17 mouse cellular contexts compared by ENCODE assay signal in the genomic region with DNA sequence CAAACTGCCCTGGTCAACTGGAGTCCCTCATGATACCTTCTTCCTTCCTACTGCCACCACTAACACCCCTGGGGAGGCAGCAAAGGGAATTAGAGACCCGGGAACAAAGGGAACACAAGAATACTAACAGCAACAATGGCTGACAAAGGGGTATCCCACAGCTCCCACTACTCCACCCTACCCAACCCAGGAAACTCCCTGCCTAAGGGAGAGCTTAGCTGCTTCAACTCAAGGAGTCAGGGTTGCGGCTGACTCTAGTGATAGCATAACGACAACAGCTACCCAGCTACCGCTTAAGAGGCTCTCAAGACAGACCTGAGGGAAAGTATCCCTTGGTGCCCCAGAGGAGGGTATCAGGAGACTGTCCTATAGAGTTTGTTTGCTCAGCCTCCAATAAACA. TPM values are rescaled to one million over a fixed set of nuclear protein-coding genes. Genes with fewer than 3 reads are reported as not detected.
DNase-seq lines count a peak whose midpoint lies in the region; ATAC-seq and TF ChIP-seq lines count a peak whose summit lies in the region.
"Had no signal": no experiment of that assay in that cellular context is flagged by ENCODE, and none has a peak within 500 bp of the region (broad histone marks: within the 10 kb centered on the region; RNA-seq: fewer than 3 reads in every experiment).

No protein-coding gene starts in this region.

- H3K27me3 ChIP-seq in heart, embryonic 13.5 days (replicated peaks): peaks cover 18% of the 10 kb centered on the region
- no peaks in the 10 kb centered on the region for H3K27me3 ChIP-seq in limb, embryonic 10.5 days (ENCODE audit: low read depth, poor library complexity, severe bottlenecking)
- H3K27me3 ChIP-seq in liver, postnatal 0 days (ENCODE audit: insufficient read depth, low read length): no peaks in the 10 kb centered on the region
- H3K27me3 ChIP-seq: CH12.LX; kidney, embryonic 15.5 days; midbrain, embryonic 13.5 days had no signal

- no peaks in the 10 kb centered on the region for H3K36me3 ChIP-seq in heart, embryonic 13.5 days
- H3K36me3 ChIP-seq in limb, embryonic 10.5 days: no peaks in the 10 kb centered on the region
- no peaks in the 10 kb centered on the region for H3K36me3 ChIP-seq in liver, postnatal 0 days (replicated peaks; ENCODE audit: insufficient read depth, low read length)
- H3K36me3 ChIP-seq: heart, embryonic 12.5 days; kidney, embryonic 15.5 days; midbrain, embryonic 13.5 days had no signal

- WGBS in heart, embryonic 13.5 days: 43% methylated on average over 4 of the region's 4 CpGs
- 65% methylated on average over 4 of the region's 4 CpGs for WGBS in limb, embryonic 10.5 days
- WGBS in liver, postnatal 0 days (ENCODE audit: insufficient replicate concordance): 52% methylated on average over 4 of the region's 4 CpGs

- DNase-seq in heart, postnatal 25 days (ENCODE audit: low spot score): no peak
- peak; percentile 25 for DNase-seq in c-Kit-negative CD71-positive TER-119-positive erythroid progenitor cells, embryonic 14.5 days (ENCODE audit: low read depth, low spot score)
- DNase-seq in limb, embryonic 10.5 days (ENCODE audit: low spot score): no peak
- no peak for DNase-seq in liver, postnatal 0 days
- DNase-seq in thymus, postnatal 0 days (ENCODE audit: low spot score): no peak
- no peak for DNase-seq in right cerebral cortex, postnatal 36 days (ENCODE audit: low spot score in 2 of 2)
- no peak for DNase-seq in kidney, postnatal 14 days
- DNase-seq: adrenal gland, adult 8-10 months; cerebellum, adult 9-10 months; gastrocnemius, postnatal 36 days; lung, adult 18-20 months; thymus, adult 18-20 months had no signal

- H3K9ac ChIP-seq in heart, embryonic 13.5 days: 0 out of 2 replicates have a peak overlapping the region, but pooled peaks have one; percentile 30
- H3K9ac ChIP-seq in liver, postnatal 0 days (replicated peaks): 0 out of 2 replicates have a peak overlapping the region, but pooled peaks have one; percentile 22
- H3K9ac ChIP-seq: heart, embryonic 12.5 days; kidney, embryonic 15.5 days; midbrain, embryonic 13.5 days had no signal

- H3K27ac ChIP-seq in heart, embryonic 13.5 days (replicated peaks): no peak overlapping the region
- peak overlapping the region; percentile 42; the same call in 1 of the 2 replicates for H3K27ac ChIP-seq in limb, embryonic 10.5 days
- H3K27ac ChIP-seq in liver, postnatal 0 days (ENCODE audit: low read depth): peak overlapping the region; percentile 85
- H3K27ac ChIP-seq: kidney, embryonic 15.5 days; midbrain, embryonic 13.5 days had no signal

- intact Hi-C loops in heart, postnatal 25 days (cut with DNase I): no loop called here

- peak; percentile 31; the same call in 1 of the 2 replicates for ATAC-seq in heart, embryonic 13.5 days (ENCODE audit: extremely low read depth, insufficient number of reproducible peaks, low FRiP score, low TSS enrichment)
- no peak for ATAC-seq in liver, postnatal 0 days
- ATAC-seq: midbrain, embryonic 13.5 days had no signal

- no peak for TF ChIP-seq CTCF in liver, postnatal 0 days (IDR thresholded peaks at IDR 0.05; ENCODE audit: low read depth)

- H3K4me1 ChIP-seq in heart, embryonic 13.5 days: peaks cover 21% of the 10 kb centered on the region
- H3K4me1 ChIP-seq in limb, embryonic 10.5 days: peaks cover 14% of the 10 kb centered on the region
- H3K4me1 ChIP-seq in liver, postnatal 0 days (ENCODE audit: insufficient read depth): peaks cover 30% of the 10 kb centered on the region

- no peak overlapping the region for H3K4me3 ChIP-seq in heart, embryonic 13.5 days
- no peak overlapping the region for H3K4me3 ChIP-seq in limb, embryonic 10.5 days
- no peak overlapping the region for H3K4me3 ChIP-seq in liver, postnatal 0 days (ENCODE audit: low read depth, low read length)
- H3K4me3 ChIP-seq: heart, embryonic 12.5 days; kidney, embryonic 15.5 days; midbrain, embryonic 13.5 days had no signal

- no peak overlapping the region for H3K4me2 ChIP-seq in heart, embryonic 13.5 days
- H3K4me2 ChIP-seq in liver, postnatal 0 days (ENCODE audit: low read depth, low read length): peak overlapping the region; percentile 42
- H3K4me2 ChIP-seq: kidney, embryonic 15.5 days; midbrain, embryonic 13.5 days had no signal

- H3K9me3 ChIP-seq in heart, embryonic 13.5 days: no peaks in the 10 kb centered on the region; the same call in 1 of the 2 replicates
- H3K9me3 ChIP-seq in limb, embryonic 10.5 days (replicated peaks): no peaks in the 10 kb centered on the region
- H3K9me3 ChIP-seq in liver, postnatal 0 days (ENCODE audit: low read length): no peaks in the 10 kb centered on the region
- H3K9me3 ChIP-seq: kidney, embryonic 15.5 days; midbrain, embryonic 13.5 days had no signal

- TF ChIP-seq EP300 in liver, postnatal 0 days (IDR thresholded peaks at IDR 0.05; ENCODE audit: low read depth): no peak

RNA-seq across cellular contexts. Expression of gene Agpat3, which starts 15.3 kb away (rescaled TPM):
- 36.7 and 41.7 TPM in 2 replicates for polyA plus RNA-seq in heart, embryonic 13.5 days (2015; fragmentation: Nextera tagmentation; extraction: Ambion mirVana)
- 100 to 1,000 TPM; 204 to 227 TPM for total RNA-seq in heart, postnatal 25 days (2021)
- 38.7 and 38.8 TPM in 2 replicates for polyA plus RNA-seq in limb, embryonic 10.5 days (2016; fragmentation: Nextera tagmentation; extraction: Ambion mirVana)
- polyA plus RNA-seq in liver, postnatal 0 days (2015; fragmentation: Nextera tagmentation; extraction: Ambion mirVana): 154 and 171 TPM in 2 replicates
- 139 and 152 TPM in 2 replicates for polyA plus RNA-seq in thymus, postnatal 0 days (2015; fragmentation: Nextera tagmentation; extraction: Ambion mirVana)

RNA-seq across cellular contexts. Expression of gene Rrp1, which starts 45.3 kb away (rescaled TPM):
- 220 and 237 TPM in 2 replicates for polyA plus RNA-seq in heart, embryonic 13.5 days (2015; fragmentation: Nextera tagmentation; extraction: Ambion mirVana)
- total RNA-seq in heart, postnatal 25 days (2021): 100 to 1,000 TPM in 1 of 2 experiments, 10 to 100 TPM in 1; 92.7 to 102 TPM
- polyA plus RNA-seq in limb, embryonic 10.5 days (2016; fragmentation: Nextera tagmentation; extraction: Ambion mirVana): 355 and 359 TPM in 2 replicates
- polyA plus RNA-seq in liver, postnatal 0 days (2015; fragmentation: Nextera tagmentation; extraction: Ambion mirVana): 93.5 and 95.5 TPM in 2 replicates
- polyA plus RNA-seq in thymus, postnatal 0 days (2015; fragmentation: Nextera tagmentation; extraction: Ambion mirVana): 373 and 391 TPM in 2 replicates

RNA-seq across cellular contexts. Expression of gene Cstb, which starts 57.9 kb away (rescaled TPM):
- 98.8 and 114 TPM in 2 replicates for polyA plus RNA-seq in heart, embryonic 13.5 days (2015; fragmentation: Nextera tagmentation; extraction: Ambion mirVana)
- 10 to 100 TPM; 23.7 to 28.4 TPM for total RNA-seq in heart, postnatal 25 days (2021)
- 148 and 152 TPM in 2 replicates for polyA plus RNA-seq in limb, embryonic 10.5 days (2016; fragmentation: Nextera tagmentation; extraction: Ambion mirVana)
- polyA plus RNA-seq in liver, postnatal 0 days (2015; fragmentation: Nextera tagmentation; extraction: Ambion mirVana): 177 and 187 TPM in 2 replicates
- polyA plus RNA-seq in thymus, postnatal 0 days (2015; fragmentation: Nextera tagmentation; extraction: Ambion mirVana): 1,727 and 1,921 TPM in 2 replicates
